In genomic region chr4:121039331-121040115, GRCm38 (mm10) we compare ENCODE assay signal across 8 mouse cellular contexts. TPM values are rescaled to one million over a fixed set of nuclear protein-coding genes. Genes with fewer than 3 reads are reported as not detected.
DNase-seq lines count a peak whose midpoint lies in the region; ATAC-seq lines count a peak whose summit lies in the region.

Gene Col9a2 (plus strand): TSS chr4:121039385.

- peaks cover 23% of the 10 kb centered on the region for H3K4me1 ChIP-seq in hindbrain, embryonic 15.5 days (replicated peaks)
- H3K4me1 ChIP-seq in midbrain, embryonic 16.5 days (ENCODE audit: control insufficient read depth, insufficient read depth, low read length) = peaks cover 2% of the 10 kb centered on the region; the same call in 1 of the 2 replicates

- ATAC-seq in hindbrain, embryonic 15.5 days (ENCODE audit: low FRiP score, low read depth) = peak; percentile 43; the same call in 1 of the 2 replicates
- peak; percentile 26 for ATAC-seq in midbrain, embryonic 16.5 days

- peak within 1 kb of the TSS; percentile 35; the same call in 1 of the 2 replicates for H3K27ac ChIP-seq in hindbrain, embryonic 15.5 days (replicated peaks)
- H3K27ac ChIP-seq in midbrain, embryonic 16.5 days (ENCODE audit: low read length) = no peak within 1 kb of the TSS

- H3K4me3 ChIP-seq in hindbrain, embryonic 15.5 days = peak within 1 kb of the TSS; percentile 42
- peak within 1 kb of the TSS; percentile 47 for H3K4me3 ChIP-seq in midbrain, embryonic 16.5 days (ENCODE audit: low read depth, low read length)

- no peaks in the 10 kb centered on the region for H3K36me3 ChIP-seq in hindbrain, embryonic 15.5 days
- H3K36me3 ChIP-seq in midbrain, embryonic 16.5 days (ENCODE audit: control insufficient read depth, insufficient read depth, low read length) = no peaks in the 10 kb centered on the region

- H3K9me3 ChIP-seq in hindbrain, embryonic 15.5 days = no peaks in the 10 kb centered on the region
- no peaks in the 10 kb centered on the region for H3K9me3 ChIP-seq in midbrain, embryonic 16.5 days (replicated peaks; ENCODE audit: control insufficient read depth, low read length, poor library complexity, severe bottlenecking)

- DNase-seq in cerebellum, postnatal 25 days = peak; percentile 43 to 44
- no peak for DNase-seq in cerebellum, adult 9-10 months
- DNase-seq in ovary, postnatal 36 days (ENCODE audit: low spot score) = peak; percentile 30
- DNase-seq in ovary, adult 18-20 months (ENCODE audit: low spot score) = no peak
- DNase-seq in layer of hippocampus, adult 11-12 months (ENCODE audit: low spot score) = no peak
- DNase-seq in spleen, postnatal 4 days (ENCODE audit: low spot score in 2 of 2) = no peak

- H3K27me3 ChIP-seq in hindbrain, embryonic 15.5 days = peaks cover 4% of the 10 kb centered on the region; the same call in 1 of the 2 replicates
- 0 out of 2 replicates have a peak, but pooled peaks cover 3% of the 10 kb centered on the region for H3K27me3 ChIP-seq in midbrain, embryonic 16.5 days (ENCODE audit: control insufficient read depth, insufficient read depth, low read depth, low read length)

- H3K9ac ChIP-seq in hindbrain, embryonic 15.5 days = peak within 1 kb of the TSS; percentile 41
- H3K9ac ChIP-seq in midbrain, embryonic 16.5 days (ENCODE audit: low read depth, low read length) = peak within 1 kb of the TSS; percentile 68

- H3K4me2 ChIP-seq in hindbrain, embryonic 15.5 days = peak within 1 kb of the TSS; percentile 74
- H3K4me2 ChIP-seq in midbrain, embryonic 16.5 days (ENCODE audit: low read length) = peak within 1 kb of the TSS; percentile 72

- 3% methylated on average over 45 of the region's 46 CpGs for WGBS in hindbrain, embryonic 15.5 days
- WGBS in midbrain, embryonic 16.5 days = 2% methylated on average over 46 of the region's 46 CpGs

RNA-seq across cellular contexts. Expression of gene Col9a2, which starts in this region (rescaled TPM):
- polyA plus RNA-seq in hindbrain, embryonic 15.5 days (2015; fragmentation: Nextera tagmentation; extraction: Ambion mirVana) = 22.7 and 27.8 TPM in 2 replicates
- 13.1 and 16.7 TPM in 2 replicates for polyA plus RNA-seq in midbrain, embryonic 16.5 days (2015; fragmentation: Nextera tagmentation; extraction: Ambion mirVana)

Comparison
In these comparisons a context has a peak if more than half of its experiments do, and no peak if none do; other contexts are left out.
1. DNase-seq: peak in cerebellum, postnatal 25 days (2 of 2) and ovary, postnatal 36 days (single experiment); none in cerebellum, adult 9-10 months (single experiment), ovary, adult 18-20 months (single experiment), layer of hippocampus, adult 11-12 months (single experiment) and spleen, postnatal 4 days (0 of 2).